Mouse (Mus musculus) lung, postnatal 0 days (tissue): Measurements from ENCODE around the gene Bag3.

Source experiments
- CTCF ChIP-seq: IDR thresholded peaks from 2 replicates; pipeline ENCODE4 v1.5.1; 2016; ENCODE audit warnings: antibody characterized with exemption, mild to moderate bottlenecking
- EP300 ChIP-seq: IDR thresholded peaks from 2 replicates; pipeline ENCODE4 v1.6.1; 2016; ENCODE audit warnings: antibody characterized with exemption, mild to moderate bottlenecking, control low read depth

GRCm38 (mm10) chr7:128553105-128553705, 29.8 kb downstream of the Bag3 start:
- TF ChIP-seq CTCF (no peak), EP300 (no peak)
